Mouse (Mus musculus) ZHBTc4 (cell line): ENCODE measurements around the gene Pdcl3.
A peak's percentile ranks its signal among the peaks of the same experiment; 100 is the strongest.

Experiments used
- DNase-seq: peaks from one replicate; pipeline ENCODE4 v3.0.0-alpha.2; 2011; ENCODE audit warnings: low read depth, low spot score

Gene Pdcl3

GRCm38 (mm10) chr1:38985308-38985707 is at the start of gene Pdcl3:
Gene Pdcl3, plus strand, starts transcription at chr1:38985608.
- no peak for DNase-seq

- DNase-seq: peak; percentile 87
Measured at GRCm38 (mm10) chr1:38936780-38937179, 48.6 kb upstream of the Pdcl3 start.

GRCm38 (mm10) chr1:38938849-38939248 is 46.6 kb upstream of the Pdcl3 start, which contains the start of gene Nms:
Gene Nms, plus strand, starts transcription at chr1:38939149.
- DNase-seq: no peak

- DNase-seq: peak; percentile 62
Measured at GRCm38 (mm10) chr1:38939608-38940007, 45.8 kb upstream of the Pdcl3 start.

GRCm38 (mm10) chr1:38956457-38956856 is 29.0 kb upstream of the Pdcl3 start:
- no peak for DNase-seq

- peak; percentile 24 for DNase-seq
Measured at GRCm38 (mm10) chr1:38969116-38969515, 16.3 kb upstream of the Pdcl3 start.

GRCm38 (mm10) chr1:38971712-38972111 is 13.7 kb upstream of the Pdcl3 start:
- no peak for DNase-seq

GRCm38 (mm10) chr1:38972986-38973592 is 12.3 kb upstream of the Pdcl3 start:
- no peak for DNase-seq

- DNase-seq: no peak
Measured at GRCm38 (mm10) chr1:38979953-38980352, 5.5 kb upstream of the Pdcl3 start.

- DNase-seq: no peak
Measured at GRCm38 (mm10) chr1:38983870-38984269, 1.5 kb upstream of the Pdcl3 start.

GRCm38 (mm10) chr1:38987080-38987864 is 1.9 kb downstream of the Pdcl3 start:
- DNase-seq: peak; percentile 99

GRCm38 (mm10) chr1:38987865-38988211 is 2.4 kb downstream of the Pdcl3 start:
- no peak for DNase-seq

- no peak for DNase-seq
Measured at GRCm38 (mm10) chr1:38988357-38988756, 2.9 kb downstream of the Pdcl3 start.

- no peak for DNase-seq
Measured at GRCm38 (mm10) chr1:38992365-38992764, 7.0 kb downstream of the Pdcl3 start.

GRCm38 (mm10) chr1:39001106-39001505 is 15.7 kb downstream of the Pdcl3 start:
- peak; percentile 81 for DNase-seq

- DNase-seq: peak; percentile 73
Measured at GRCm38 (mm10) chr1:39005751-39006354, 20.4 kb downstream of the Pdcl3 start.

GRCm38 (mm10) chr1:39006830-39007829 is 21.7 kb downstream of the Pdcl3 start:
- DNase-seq: peak; percentile 39

- DNase-seq: peak; percentile 86
Measured at GRCm38 (mm10) chr1:39010583-39011021, 25.2 kb downstream of the Pdcl3 start.

- DNase-seq: no peak
Measured at GRCm38 (mm10) chr1:39012576-39012975, 27.2 kb downstream of the Pdcl3 start.

GRCm38 (mm10) chr1:39013843-39014242 is 28.4 kb downstream of the Pdcl3 start:
- DNase-seq: no peak

GRCm38 (mm10) chr1:39015529-39015928 is 30.1 kb downstream of the Pdcl3 start:
- no peak for DNase-seq
